Mouse (Mus musculus): ENCODE data around the gene Tmcc3.

Tmcc3 gene

DNA sequence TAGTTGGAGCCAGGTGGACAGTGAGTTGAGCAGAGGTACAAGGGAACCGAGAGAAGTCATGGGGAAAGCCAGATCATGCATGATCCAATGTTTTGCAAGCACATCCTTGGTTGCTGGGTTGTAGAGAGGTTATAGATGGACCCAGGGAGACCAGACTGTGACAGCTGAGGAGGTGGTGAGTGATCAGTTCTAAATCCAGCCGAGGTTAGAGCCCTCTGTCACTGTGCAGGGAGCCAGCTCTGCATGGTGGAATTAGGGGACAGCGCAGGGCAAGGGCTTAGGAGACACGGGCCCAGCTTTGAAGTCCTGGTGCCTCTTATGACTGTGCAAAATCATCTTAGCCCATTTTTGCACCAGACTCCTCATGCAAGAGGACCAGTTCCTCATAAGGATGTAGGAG is 228.5 kb downstream of the Tmcc3 start:
- Histone ChIP-seq H3K4me1 (replicated peaks; ENCODE audit: low read depth, low read length) (0 out of 2 replicates have a peak, but pooled peaks cover 5% of the 10 kb centered on the region), H3K36me3 (ENCODE audit: insufficient read depth, low read length) (no peaks in the 10 kb centered on the region), H3K9me3 (ENCODE audit: low read length) (peaks cover 18% of the 10 kb centered on the region), H3K4me3 (replicated peaks; ENCODE audit: low read length) (no peak overlapping the region), H3K27me3 (ENCODE audit: insufficient read depth, low read length) (no peaks in the 10 kb centered on the region)
- TF ChIP-seq NANOG (IDR thresholded peaks at IDR 0.05; ENCODE audit: borderline replicate concordance, low read length), result no peak
- no peak for TF ChIP-seq POU5F1 (IDR thresholded peaks at IDR 0.05; ENCODE audit: borderline replicate concordance, low read length)
- no peak for TF ChIP-seq CTCF (conservative IDR thresholded peaks at IDR 0.05; ENCODE audit: low read length)

DNA sequence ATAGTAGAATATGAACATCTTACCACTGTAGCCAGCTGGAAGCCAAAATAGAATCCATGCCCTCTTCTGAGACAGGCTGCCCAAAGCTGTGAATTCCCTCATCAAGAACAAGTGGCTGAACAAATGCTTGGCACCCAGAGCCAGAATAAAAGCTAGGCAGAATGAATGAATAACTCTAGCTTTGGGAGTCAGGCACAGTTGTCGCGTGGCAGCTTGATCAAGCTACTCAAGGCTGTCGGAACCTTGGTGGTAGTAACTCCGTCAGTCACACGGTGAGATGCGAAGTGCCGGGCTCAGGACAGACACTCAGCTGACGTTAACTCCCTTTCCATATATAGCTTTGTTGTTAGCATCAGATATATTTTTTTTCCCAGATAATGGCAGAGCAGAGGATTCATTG is 232.2 kb downstream of the Tmcc3 start:
- TF ChIP-seq NANOG (IDR thresholded peaks at IDR 0.05; ENCODE audit: borderline replicate concordance, low read length) (no peak), POU5F1 (IDR thresholded peaks at IDR 0.05; ENCODE audit: borderline replicate concordance, low read length) (no peak), CTCF (conservative IDR thresholded peaks at IDR 0.05; ENCODE audit: low read length) (no peak)
- peaks cover 3% of the 10 kb centered on the region; the same call in 1 of the 2 replicates for H3K27me3 ChIP-seq (ENCODE audit: insufficient read depth, low read length)
- 0 out of 2 replicates have a peak, but pooled peaks cover 5% of the 10 kb centered on the region for H3K4me1 ChIP-seq (replicated peaks; ENCODE audit: low read depth, low read length)
- peaks cover 6% of the 10 kb centered on the region for H3K9me3 ChIP-seq (ENCODE audit: low read length)
- H3K4me3 ChIP-seq (replicated peaks; ENCODE audit: low read length), result no peak overlapping the region
- no peaks in the 10 kb centered on the region for H3K36me3 ChIP-seq (ENCODE audit: insufficient read depth, low read length)

DNA sequence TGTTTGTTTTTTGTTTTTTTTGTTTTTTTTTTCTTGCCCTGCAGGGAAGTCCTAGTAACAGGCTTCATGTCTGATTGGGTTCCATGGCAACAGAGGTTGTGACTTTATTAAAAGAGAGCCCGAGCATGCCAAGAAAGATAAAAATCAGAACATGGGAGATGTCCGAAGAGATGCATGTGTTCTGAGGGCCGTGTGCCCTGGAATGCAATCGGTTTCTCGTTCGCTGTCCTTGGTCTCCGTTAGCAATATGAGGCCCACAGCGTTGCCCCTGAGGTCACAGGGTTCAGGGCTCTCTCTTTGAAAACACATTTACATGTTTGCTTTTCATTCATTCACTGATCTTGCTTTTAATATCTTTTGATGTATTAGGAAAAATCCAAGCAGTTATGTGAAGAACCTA is 233.1 kb downstream of the Tmcc3 start:
- H3K4me1 ChIP-seq (replicated peaks; ENCODE audit: low read depth, low read length), result peaks cover 9% of the 10 kb centered on the region; the same call in 1 of the 2 replicates
- H3K27me3 ChIP-seq (ENCODE audit: insufficient read depth, low read length), result peaks cover 3% of the 10 kb centered on the region; the same call in 1 of the 2 replicates
- TF ChIP-seq POU5F1 (IDR thresholded peaks at IDR 0.05; ENCODE audit: borderline replicate concordance, low read length) (no peak), CTCF (conservative IDR thresholded peaks at IDR 0.05; ENCODE audit: low read length) (no peak), NANOG (IDR thresholded peaks at IDR 0.05; ENCODE audit: borderline replicate concordance, low read length) (no peak)
- H3K36me3 ChIP-seq (ENCODE audit: insufficient read depth, low read length), result no peaks in the 10 kb centered on the region
- peaks cover 6% of the 10 kb centered on the region for H3K9me3 ChIP-seq (ENCODE audit: low read length)
- H3K4me3 ChIP-seq (replicated peaks; ENCODE audit: low read length), result no peak overlapping the region

DNA sequence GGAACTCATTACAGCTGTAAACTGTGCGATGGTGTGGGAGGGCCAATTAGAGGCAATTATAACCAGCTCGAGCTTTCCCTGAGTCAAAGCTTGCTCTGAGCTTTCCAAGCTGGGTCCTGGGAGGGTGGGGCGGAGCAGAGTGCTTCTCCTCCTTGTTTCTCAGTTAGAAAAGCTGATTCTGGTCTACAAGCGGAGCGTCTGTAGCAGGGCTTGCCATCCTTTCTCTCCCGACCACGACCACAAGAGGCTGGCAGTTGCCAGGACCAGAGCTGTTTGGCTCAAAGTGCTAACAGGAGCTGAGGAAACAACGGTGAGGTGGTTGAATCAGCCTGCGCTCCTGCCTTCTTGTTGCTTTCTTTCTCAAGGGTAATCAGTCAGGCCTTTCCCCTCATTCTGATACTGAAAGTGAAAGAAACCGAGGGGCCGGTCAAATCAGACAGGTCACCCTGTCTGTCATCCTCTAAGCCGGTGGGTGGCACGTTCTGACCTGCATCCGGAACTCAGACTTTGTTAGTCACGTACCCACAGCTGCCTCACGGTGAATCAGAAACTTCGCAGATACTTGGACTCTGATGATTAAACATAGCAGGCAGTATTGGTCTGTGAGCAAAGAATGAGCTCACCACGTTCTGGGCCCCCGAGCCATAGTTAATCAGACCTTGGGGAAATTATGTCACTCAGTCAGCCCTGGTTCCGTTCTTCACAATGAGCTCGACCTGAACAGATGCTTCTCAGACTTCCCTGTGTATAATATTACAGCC is 233.7 kb downstream of the Tmcc3 start:
- H3K9me3 ChIP-seq (ENCODE audit: low read length), result peaks cover 6% of the 10 kb centered on the region
- H3K4me1 ChIP-seq (replicated peaks; ENCODE audit: low read depth, low read length), result peaks cover 13% of the 10 kb centered on the region; the same call in 1 of the 2 replicates
- no peak for TF ChIP-seq NANOG (IDR thresholded peaks at IDR 0.05; ENCODE audit: borderline replicate concordance, low read length)
- no peak for TF ChIP-seq POU5F1 (IDR thresholded peaks at IDR 0.05; ENCODE audit: borderline replicate concordance, low read length)
- no peak for TF ChIP-seq CTCF (conservative IDR thresholded peaks at IDR 0.05; ENCODE audit: low read length)
- H3K4me3 ChIP-seq (replicated peaks; ENCODE audit: low read length), result no peak overlapping the region
- no peaks in the 10 kb centered on the region for H3K36me3 ChIP-seq (ENCODE audit: insufficient read depth, low read length)
- peaks cover 3% of the 10 kb centered on the region; the same call in 1 of the 2 replicates for H3K27me3 ChIP-seq (ENCODE audit: insufficient read depth, low read length)

DNA sequence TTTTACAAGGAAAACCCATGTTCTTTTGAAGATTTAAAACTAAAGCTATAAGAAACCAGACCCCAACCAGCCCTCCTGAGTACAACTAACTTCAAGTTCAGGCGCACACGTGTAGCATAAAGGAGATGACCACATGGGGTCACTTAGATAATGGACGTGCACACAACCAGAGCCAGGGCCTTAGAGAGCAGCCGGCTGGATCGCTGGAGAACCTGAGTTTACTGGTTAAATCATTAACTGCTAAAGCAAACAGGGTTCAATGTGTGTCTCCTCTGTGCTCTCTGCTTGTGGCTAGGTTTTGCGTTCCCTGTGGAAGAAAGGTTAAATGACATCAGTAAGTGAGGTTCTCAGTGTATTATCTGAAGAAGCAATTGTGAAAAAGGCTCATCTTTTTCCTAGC is 234.9 kb downstream of the Tmcc3 start:
- Histone ChIP-seq H3K27me3 (ENCODE audit: insufficient read depth, low read length) (peaks cover 3% of the 10 kb centered on the region; the same call in 1 of the 2 replicates), H3K4me1 (replicated peaks; ENCODE audit: low read depth, low read length) (peaks cover 17% of the 10 kb centered on the region), H3K36me3 (ENCODE audit: insufficient read depth, low read length) (no peaks in the 10 kb centered on the region), H3K9me3 (ENCODE audit: low read length) (peaks cover 1% of the 10 kb centered on the region; the same call in 1 of the 2 replicates), H3K4me3 (replicated peaks; ENCODE audit: low read length) (no peak overlapping the region)
- TF ChIP-seq NANOG (IDR thresholded peaks at IDR 0.05; ENCODE audit: borderline replicate concordance, low read length) (no peak), CTCF (conservative IDR thresholded peaks at IDR 0.05; ENCODE audit: low read length) (no peak), POU5F1 (IDR thresholded peaks at IDR 0.05; ENCODE audit: borderline replicate concordance, low read length) (no peak)

DNA sequence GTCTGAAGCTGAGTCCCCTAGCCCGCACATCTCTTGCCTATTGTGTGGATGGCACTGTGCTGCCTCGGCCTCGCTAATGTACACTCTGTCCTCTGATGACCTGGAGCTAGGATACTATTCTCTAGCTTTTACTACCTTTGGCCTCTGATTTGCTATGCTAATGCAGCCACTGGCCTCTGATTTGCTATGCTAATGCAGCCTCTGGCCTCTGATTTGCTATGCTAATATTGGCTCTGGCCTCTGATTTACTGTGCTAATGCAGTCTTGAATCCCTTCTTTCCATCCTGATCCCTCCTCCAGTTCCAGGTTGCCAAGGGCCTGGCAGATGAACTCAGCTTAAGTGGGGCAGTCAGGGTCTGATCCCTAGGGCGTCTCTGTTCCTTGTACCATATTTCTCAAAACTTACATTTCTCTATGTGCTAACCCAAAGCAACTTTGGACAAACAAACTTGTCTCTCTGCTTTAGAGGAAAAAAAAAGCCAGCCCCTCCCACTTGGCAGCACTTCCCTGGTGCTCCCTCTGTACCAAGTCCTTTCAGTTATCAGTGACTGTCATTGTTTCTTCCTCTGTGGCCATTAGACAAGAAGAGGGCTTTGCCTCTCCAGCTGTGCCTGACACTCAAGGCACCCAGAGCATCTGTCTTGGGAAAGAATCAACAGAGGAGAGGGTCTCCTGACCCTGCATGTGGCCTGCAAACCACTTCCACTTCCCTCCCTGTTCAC is 237.9 kb downstream of the Tmcc3 start:
- H3K4me1 ChIP-seq (replicated peaks; ENCODE audit: low read depth, low read length), result peaks cover 17% of the 10 kb centered on the region

DNA sequence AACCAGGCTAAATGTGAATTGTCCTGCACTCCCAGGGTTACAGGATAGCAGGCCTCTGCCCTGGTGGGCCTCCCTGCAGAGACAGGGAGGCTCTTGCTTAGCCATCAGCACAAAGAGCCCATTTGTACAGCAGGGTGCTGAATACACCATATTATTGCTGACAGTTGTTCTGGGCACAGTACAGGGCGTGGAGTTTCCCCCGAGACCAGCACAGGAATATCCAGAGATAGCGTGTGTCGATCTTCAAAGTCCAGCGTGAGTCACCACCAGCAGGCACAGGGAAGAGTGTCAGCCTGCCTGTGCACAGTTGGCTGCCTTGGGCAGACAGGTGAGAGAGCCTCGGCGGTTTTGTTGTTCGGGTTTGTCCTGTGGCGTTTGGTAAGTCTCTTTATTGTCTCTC is 238.9 kb downstream of the Tmcc3 start:
- Histone ChIP-seq H3K9me3 (ENCODE audit: low read length) (no peaks in the 10 kb centered on the region), H3K4me3 (replicated peaks; ENCODE audit: low read length) (no peak overlapping the region), H3K27me3 (ENCODE audit: insufficient read depth, low read length) (peaks cover 3% of the 10 kb centered on the region; the same call in 1 of the 2 replicates), H3K4me1 (replicated peaks; ENCODE audit: low read depth, low read length) (peaks cover 12% of the 10 kb centered on the region), H3K36me3 (ENCODE audit: insufficient read depth, low read length) (no peaks in the 10 kb centered on the region)
- TF ChIP-seq NANOG (IDR thresholded peaks at IDR 0.05; ENCODE audit: borderline replicate concordance, low read length) (no peak), CTCF (conservative IDR thresholded peaks at IDR 0.05; ENCODE audit: low read length) (no peak), POU5F1 (IDR thresholded peaks at IDR 0.05; ENCODE audit: borderline replicate concordance, low read length) (no peak)

More for the DNA sequence above, 237.9 kb downstream of the Tmcc3 start:
- Histone ChIP-seq H3K27me3 (ENCODE audit: insufficient read depth, low read length) (peaks cover 3% of the 10 kb centered on the region; the same call in 1 of the 2 replicates), H3K36me3 (ENCODE audit: insufficient read depth, low read length) (no peaks in the 10 kb centered on the region), H3K4me3 (replicated peaks; ENCODE audit: low read length) (no peak overlapping the region), H3K9me3 (ENCODE audit: low read length) (no peaks in the 10 kb centered on the region)
- TF ChIP-seq POU5F1 (IDR thresholded peaks at IDR 0.05; ENCODE audit: borderline replicate concordance, low read length) (0 out of 2 replicates have a peak, but pooled peaks have one; percentile 16), NANOG (IDR thresholded peaks at IDR 0.05; ENCODE audit: borderline replicate concordance, low read length) (no peak)

DNA sequence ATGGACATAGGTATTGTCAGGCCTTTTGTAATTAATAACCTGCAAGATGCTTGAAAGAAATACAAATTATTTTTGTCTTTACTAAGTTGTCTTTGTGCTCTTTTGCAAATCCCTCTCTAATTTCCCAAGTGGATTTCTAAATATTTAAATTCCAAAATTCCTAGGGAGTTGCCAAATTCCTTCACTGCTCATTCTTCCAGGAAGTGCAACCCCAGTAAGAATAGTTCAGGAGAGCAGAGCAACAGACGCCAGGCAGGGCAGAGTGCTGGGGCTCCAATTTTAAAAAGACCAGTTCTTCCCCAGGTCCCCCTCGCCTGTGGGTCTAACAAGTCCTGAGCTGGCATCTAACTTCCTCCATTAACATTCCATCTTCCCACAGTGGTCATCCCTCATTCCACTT is 239.3 kb downstream of the Tmcc3 start:
- no peaks in the 10 kb centered on the region for H3K27me3 ChIP-seq (ENCODE audit: insufficient read depth, low read length)
- peaks cover 12% of the 10 kb centered on the region for H3K4me1 ChIP-seq (replicated peaks; ENCODE audit: low read depth, low read length)
- no peak overlapping the region for H3K4me3 ChIP-seq (replicated peaks; ENCODE audit: low read length)
- no peak for TF ChIP-seq POU5F1 (IDR thresholded peaks at IDR 0.05; ENCODE audit: borderline replicate concordance, low read length)
- no peak for TF ChIP-seq NANOG (IDR thresholded peaks at IDR 0.05; ENCODE audit: borderline replicate concordance, low read length)
- no peaks in the 10 kb centered on the region for H3K36me3 ChIP-seq (ENCODE audit: insufficient read depth, low read length)
- no peaks in the 10 kb centered on the region for H3K9me3 ChIP-seq (ENCODE audit: low read length)
